Mouse (Mus musculus) G1E (cell line): Measurements from ENCODE around the gene Afap1l2. TPM values are rescaled to one million over a fixed set of nuclear protein-coding genes. Genes with fewer than 3 reads are reported as not detected.
A peak's percentile ranks its signal among the peaks of the same experiment; 100 is the strongest.

ENCODE experiments used
- ATAC-seq: 2 replicates; pipeline ENCODE4 v1.8.0; 2016; ENCODE audit warnings: mild to moderate bottlenecking; ENCODE audit not compliant: insufficient number of reproducible peaks, poor library complexity, low FRiP score, severe bottlenecking; ENCODE audit errors: extremely low read depth
- DNase-seq: peaks from one replicate; pipeline ENCODE4 v3.0.0; 2012; ENCODE audit warnings: low spot score
- H3K27me3 ChIP-seq: 2 replicates; pipeline ENCODE4 v1.6.1; 2012; ENCODE audit warnings: mild to moderate bottlenecking, low read length, inconsistent platforms; ENCODE audit not compliant: insufficient read depth
- H3K36me3 ChIP-seq: replicated peaks from 2 replicates; pipeline ENCODE3; 2012; ENCODE audit warnings: mild to moderate bottlenecking, inconsistent platforms
- H3K4me1 ChIP-seq: 2 replicates; pipeline ENCODE4 v1.6.1; 2012; ENCODE audit warnings: low read depth, low read length, inconsistent platforms, mixed read lengths; ENCODE audit not compliant: insufficient read depth
- H3K4me3 ChIP-seq: 2 replicates; pipeline ENCODE4 v1.5.1; 2012; ENCODE audit warnings: low read depth, mild to moderate bottlenecking, inconsistent platforms, low read length, moderate library complexity, mixed read lengths
- H3K9me3 ChIP-seq: replicated peaks from 2 replicates; pipeline ENCODE4 v1.6.1; 2012; ENCODE audit warnings: inconsistent platforms
- CTCF ChIP-seq: IDR thresholded peaks from 2 replicates; pipeline ENCODE4 v1.5.1; 2012; ENCODE audit warnings: low read depth, low read length, inconsistent platforms, mixed read lengths
- GATA1 ChIP-seq: IDR thresholded peaks from 2 replicates; pipeline ENCODE4 v1.6.1; 2012; ENCODE audit warnings: borderline replicate concordance, low read length, inconsistent platforms, mixed read lengths
- GATA2 ChIP-seq: IDR thresholded peaks from 2 replicates; pipeline ENCODE4 v1.6.1; 2012; ENCODE audit warnings: low read depth, low read length, inconsistent platforms, borderline replicate concordance
- POLR2AphosphoS5 ChIP-seq: IDR thresholded peaks from 2 replicates; pipeline ENCODE4 v1.6.1; 2012; ENCODE audit warnings: low read depth, low read length, inconsistent platforms; ENCODE audit not compliant: insufficient replicate concordance
- TAL1 ChIP-seq: conservative IDR thresholded peaks from 2 replicates; pipeline ENCODE4 v1.6.1; 2012; ENCODE audit warnings: low read depth, low read length, inconsistent platforms, mixed read lengths
- polyA plus RNA-seq: library from polyadenylated mRNA; stranded (reverse); fragments of >175 nt; gene quantifications from 2 replicates; pipeline ENCODE4 v1.2.3, GENCODE M21; 2012
- total RNA-seq, 2 experiments: library from RNA; stranded (forward) in 1 of 2; stranded (reverse) in 1 of 2; fragments of 200-1000 nt in 1 of 2; fragments of >200 nt in 1 of 2; fragmentation: Nextera tagmentation in 1 of 2; gene quantifications; 2 replicates each; pipeline ENCODE4 v1.2.3; 2014 to 2017

Gene Afap1l2
- total and polyA plus RNA-seq, 3 experiments, result 0.11 TPM; not detected in 2

GRCm38 (mm10) chr19:56915084-56915483 lies 92.9 kb downstream of the Afap1l2 start:
- DNase-seq (no peak), ATAC-seq (no peak)
- H3K4me3 ChIP-seq, result no peak overlapping the region
- H3K9me3 ChIP-seq, result peaks cover 5% of the 10 kb centered on the region; the same call in 1 of the 2 replicates
- peaks cover 2% of the 10 kb centered on the region for H3K36me3 ChIP-seq
- H3K27me3 ChIP-seq, result peaks cover 5% of the 10 kb centered on the region
- TF ChIP-seq POLR2AphosphoS5 (no peak), CTCF (no peak), GATA2 (no peak), GATA1 (no peak), TAL1 (no peak)
- H3K4me1 ChIP-seq, result no peaks in the 10 kb centered on the region

- no peak overlapping the region for H3K4me3 ChIP-seq
- H3K36me3 ChIP-seq, result peaks cover 2% of the 10 kb centered on the region
- ATAC-seq, result no peak
- no peak for DNase-seq
- H3K9me3 ChIP-seq, result peaks cover 5% of the 10 kb centered on the region; the same call in 1 of the 2 replicates
- no peak for TF ChIP-seq POLR2AphosphoS5
- no peak for TF ChIP-seq TAL1
- no peak for TF ChIP-seq GATA2
- TF ChIP-seq CTCF, result no peak
- TF ChIP-seq GATA1, result no peak
- H3K4me1 ChIP-seq, result no peaks in the 10 kb centered on the region
- peaks cover 5% of the 10 kb centered on the region for H3K27me3 ChIP-seq
Observed at GRCm38 (mm10) chr19:56914658-56915057, 93.4 kb downstream of the Afap1l2 start.

- H3K4me3 ChIP-seq, result no peak overlapping the region
- ATAC-seq (no peak), DNase-seq (no peak)
- TF ChIP-seq POLR2AphosphoS5 (no peak), GATA2 (no peak), CTCF (no peak), TAL1 (no peak), GATA1 (no peak)
- H3K4me1 ChIP-seq, result no peaks in the 10 kb centered on the region
- peaks cover 10% of the 10 kb centered on the region for H3K27me3 ChIP-seq
- peaks cover 5% of the 10 kb centered on the region; the same call in 1 of the 2 replicates for H3K9me3 ChIP-seq
- peaks cover 2% of the 10 kb centered on the region for H3K36me3 ChIP-seq
Observed at GRCm38 (mm10) chr19:56913761-56914160, 94.3 kb downstream of the Afap1l2 start.

GRCm38 (mm10) chr19:56910561-56910960 lies 97.5 kb downstream of the Afap1l2 start:
- Histone ChIP-seq H3K4me1 (no peaks in the 10 kb centered on the region), H3K9me3 (peaks cover 5% of the 10 kb centered on the region; the same call in 1 of the 2 replicates), H3K36me3 (no peaks in the 10 kb centered on the region), H3K27me3 (peaks cover 20% of the 10 kb centered on the region; the same call in 1 of the 2 replicates), H3K4me3 (no peak overlapping the region)
- TF ChIP-seq CTCF, result no peak
- no peak for TF ChIP-seq TAL1
- no peak for TF ChIP-seq GATA1
- no peak for TF ChIP-seq POLR2AphosphoS5
- no peak for TF ChIP-seq GATA2
- DNase-seq, result no peak
- no peak for ATAC-seq

GRCm38 (mm10) chr19:56908472-56909270 lies 99.4 kb downstream of the Afap1l2 start:
- peak; percentile 27 for DNase-seq
- ATAC-seq, result peak; percentile 40
- Histone ChIP-seq H3K9me3 (no peaks in the 10 kb centered on the region), H3K27me3 (peaks cover 20% of the 10 kb centered on the region; the same call in 1 of the 2 replicates), H3K4me3 (no peak overlapping the region), H3K36me3 (no peaks in the 10 kb centered on the region), H3K4me1 (no peaks in the 10 kb centered on the region)
- TF ChIP-seq CTCF (peak; percentile 51), GATA2 (no peak)

- TF ChIP-seq GATA2 (no peak), TAL1 (no peak), CTCF (no peak), POLR2AphosphoS5 (no peak), GATA1 (no peak)
- no peaks in the 10 kb centered on the region for H3K9me3 ChIP-seq
Observed at GRCm38 (mm10) chr19:56907850-56908249, 100.2 kb downstream of the Afap1l2 start.

More at GRCm38 (mm10) chr19:56907850-56908249, 100.2 kb downstream of the Afap1l2 start:
- ATAC-seq (no peak), DNase-seq (no peak)
- no peaks in the 10 kb centered on the region for H3K36me3 ChIP-seq
- H3K4me3 ChIP-seq, result no peak overlapping the region
- H3K27me3 ChIP-seq, result peaks cover 20% of the 10 kb centered on the region; the same call in 1 of the 2 replicates
- no peaks in the 10 kb centered on the region for H3K4me1 ChIP-seq
